Mouse (Mus musculus) spleen, adult 10 weeks (tissue): ENCODE measurements around the gene Tpm3-rs7. TPM values are rescaled to one million over a fixed set of nuclear protein-coding genes. Genes with fewer than 3 reads are reported as not detected.

Experiments used
- polyA plus RNA-seq: library from polyadenylated mRNA; stranded (reverse); fragments of 350-450 nt; fragmentation: Illumina TruSeq; extraction: RNeasy Lipid Tissue Mini Kit (QIAGEN cat#74804); gene quantifications from one replicate; pipeline ENCODE4 v1.2.3, GENCODE M21; 2015; ENCODE audit warnings: low replicate concordance; ENCODE audit not compliant: insufficient read depth

Tpm3-rs7 gene
- polyA plus RNA-seq = 4.3 TPM

DNA sequence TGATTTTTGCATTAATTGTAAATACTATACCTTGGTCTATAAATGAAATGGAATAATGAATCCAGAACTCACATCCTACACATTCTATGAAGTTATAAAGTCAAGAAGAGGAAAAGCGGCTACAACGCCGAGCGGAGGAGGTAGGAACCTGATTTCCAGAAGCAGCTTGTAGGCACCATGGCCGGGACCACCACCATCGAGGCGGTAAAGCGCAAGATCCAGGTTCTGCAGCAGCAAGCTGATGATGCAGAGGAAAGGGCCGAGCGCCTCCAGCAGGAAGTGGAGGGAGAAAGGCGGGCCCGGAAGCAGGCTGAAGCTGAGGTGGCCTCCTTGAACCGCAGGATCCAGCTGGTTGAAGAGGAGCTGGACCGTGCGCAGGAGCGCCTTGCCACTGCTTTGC is at the start of gene Tpm3-rs7:
Gene Tpm3-rs7 (plus strand): TSS at position 110 of the 400 bp plus-strand sequence.

